Mouse (Mus musculus): ENCODE measurements at regions not wholly inside any gene's neighbourhood (a gene's known extent, or its start where the extent isn't known, plus 50 kb on each side); places are given as distances from the start of the nearest gene placed in this dataset.

- H3K27ac ChIP-seq (replicated peaks; ENCODE audit: insufficient read depth, low read depth, low read length) = no peak overlapping the region
- no peak for DNase-seq (ENCODE audit: extremely low read depth, low read depth, low spot score)
- H3K36me3 ChIP-seq (ENCODE audit: control insufficient read depth, insufficient read depth, low read length) = no peaks in the 10 kb centered on the region
- no peaks in the 10 kb centered on the region for H3K4me1 ChIP-seq (ENCODE audit: control insufficient read depth, insufficient read depth, low read length)
- no peaks in the 10 kb centered on the region for H3K79me2 ChIP-seq (ENCODE audit: control insufficient read depth, insufficient read depth, low read length)
- no peak overlapping the region for H3K4me3 ChIP-seq (ENCODE audit: insufficient read depth, low read depth, low read length)
- H3K27me3 ChIP-seq (ENCODE audit: control insufficient read depth, insufficient read depth, low read length) = no peaks in the 10 kb centered on the region
- no peak overlapping the region for H3K9ac ChIP-seq (ENCODE audit: low read depth, low read length)
- TF ChIP-seq CTCF (IDR thresholded peaks at IDR 0.05; ENCODE audit: low read depth, low read length) (no peak), POLR2A (IDR thresholded peaks at IDR 0.05; ENCODE audit: extremely low read depth, insufficient read depth, low read length) (no peak)
- 71% methylated on average over 2 of the region's 2 CpGs for WGBS
These were observed 110.6 kb upstream of the Fgf10 start for GRCm38 (mm10) chr13:118558966-118559365.

GRCm38 (mm10) chr13:118552029-118552428 lies 117.6 kb upstream of the Fgf10 start:
- Histone ChIP-seq H3K4me3 (ENCODE audit: insufficient read depth, low read depth, low read length) (no peak overlapping the region), H3K4me1 (ENCODE audit: control insufficient read depth, insufficient read depth, low read length) (no peaks in the 10 kb centered on the region), H3K79me2 (ENCODE audit: control insufficient read depth, insufficient read depth, low read length) (no peaks in the 10 kb centered on the region), H3K36me3 (ENCODE audit: control insufficient read depth, insufficient read depth, low read length) (no peaks in the 10 kb centered on the region), H3K27me3 (ENCODE audit: control insufficient read depth, insufficient read depth, low read length) (no peaks in the 10 kb centered on the region), H3K27ac (replicated peaks; ENCODE audit: insufficient read depth, low read depth, low read length) (no peak overlapping the region), H3K9ac (ENCODE audit: low read depth, low read length) (no peak overlapping the region)
- DNase-seq (ENCODE audit: extremely low read depth, low read depth, low spot score) = no peak
- WGBS = 51% methylated on average over 2 of the region's 2 CpGs
- TF ChIP-seq POLR2A (IDR thresholded peaks at IDR 0.05; ENCODE audit: extremely low read depth, insufficient read depth, low read length) (no peak), CTCF (IDR thresholded peaks at IDR 0.05; ENCODE audit: low read depth, low read length) (no peak)

GRCm38 (mm10) chr13:118538742-118539141 lies 130.8 kb upstream of the Fgf10 start:
- Histone ChIP-seq H3K79me2 (ENCODE audit: control insufficient read depth, insufficient read depth, low read length) (no peaks in the 10 kb centered on the region), H3K27me3 (ENCODE audit: control insufficient read depth, insufficient read depth, low read length) (no peaks in the 10 kb centered on the region), H3K4me3 (ENCODE audit: insufficient read depth, low read depth, low read length) (no peak overlapping the region), H3K4me1 (ENCODE audit: control insufficient read depth, insufficient read depth, low read length) (no peaks in the 10 kb centered on the region), H3K27ac (replicated peaks; ENCODE audit: insufficient read depth, low read depth, low read length) (no peak overlapping the region), H3K9ac (ENCODE audit: low read depth, low read length) (no peak overlapping the region), H3K36me3 (ENCODE audit: control insufficient read depth, insufficient read depth, low read length) (no peaks in the 10 kb centered on the region)
- TF ChIP-seq CTCF (IDR thresholded peaks at IDR 0.05; ENCODE audit: low read depth, low read length) (no peak), POLR2A (IDR thresholded peaks at IDR 0.05; ENCODE audit: extremely low read depth, insufficient read depth, low read length) (no peak)
- no peak for DNase-seq (ENCODE audit: extremely low read depth, low read depth, low spot score)
- 40% methylated on average over 2 of the region's 2 CpGs for WGBS

GRCm38 (mm10) chr13:118513961-118514360 lies 126.9 kb upstream of the Mrps30 start:
- WGBS = 81% methylated on average over 2 of the region's 2 CpGs
- no peak for TF ChIP-seq POLR2A (IDR thresholded peaks at IDR 0.05; ENCODE audit: extremely low read depth, insufficient read depth, low read length)
- no peak for TF ChIP-seq CTCF (IDR thresholded peaks at IDR 0.05; ENCODE audit: low read depth, low read length)
- Histone ChIP-seq H3K4me1 (ENCODE audit: control insufficient read depth, insufficient read depth, low read length) (no peaks in the 10 kb centered on the region), H3K27me3 (ENCODE audit: control insufficient read depth, insufficient read depth, low read length) (no peaks in the 10 kb centered on the region), H3K36me3 (ENCODE audit: control insufficient read depth, insufficient read depth, low read length) (no peaks in the 10 kb centered on the region), H3K27ac (replicated peaks; ENCODE audit: insufficient read depth, low read depth, low read length) (no peak overlapping the region), H3K79me2 (ENCODE audit: control insufficient read depth, insufficient read depth, low read length) (no peaks in the 10 kb centered on the region), H3K4me3 (ENCODE audit: insufficient read depth, low read depth, low read length) (no peak overlapping the region), H3K9ac (ENCODE audit: low read depth, low read length) (no peak overlapping the region)
- DNase-seq (ENCODE audit: extremely low read depth, low read depth, low spot score) = no peak

GRCm38 (mm10) chr13:118506136-118506535 lies 119.1 kb upstream of the Mrps30 start:
- 67% methylated on average over 4 of the region's 4 CpGs for WGBS
- TF ChIP-seq CTCF (IDR thresholded peaks at IDR 0.05; ENCODE audit: low read depth, low read length) (no peak), POLR2A (IDR thresholded peaks at IDR 0.05; ENCODE audit: extremely low read depth, insufficient read depth, low read length) (no peak)
- no peak overlapping the region for H3K4me3 ChIP-seq (ENCODE audit: insufficient read depth, low read depth, low read length)
- no peaks in the 10 kb centered on the region for H3K79me2 ChIP-seq (ENCODE audit: control insufficient read depth, insufficient read depth, low read length)
- H3K27ac ChIP-seq (replicated peaks; ENCODE audit: insufficient read depth, low read depth, low read length) = no peak overlapping the region
- H3K36me3 ChIP-seq (ENCODE audit: control insufficient read depth, insufficient read depth, low read length) = no peaks in the 10 kb centered on the region
- no peak for DNase-seq (ENCODE audit: extremely low read depth, low read depth, low spot score)
- H3K4me1 ChIP-seq (ENCODE audit: control insufficient read depth, insufficient read depth, low read length) = no peaks in the 10 kb centered on the region
- no peaks in the 10 kb centered on the region for H3K27me3 ChIP-seq (ENCODE audit: control insufficient read depth, insufficient read depth, low read length)
- no peak overlapping the region for H3K9ac ChIP-seq (ENCODE audit: low read depth, low read length)

GRCm38 (mm10) chr13:118490610-118491009 lies 103.6 kb upstream of the Mrps30 start:
- H3K79me2 ChIP-seq (ENCODE audit: control insufficient read depth, insufficient read depth, low read length) = no peaks in the 10 kb centered on the region
- WGBS = 49% methylated on average over 3 of the region's 3 CpGs

More at GRCm38 (mm10) chr13:118490610-118491009, 103.6 kb upstream of the Mrps30 start:
- H3K27ac ChIP-seq (replicated peaks; ENCODE audit: insufficient read depth, low read depth, low read length) = no peak overlapping the region
- TF ChIP-seq CTCF (IDR thresholded peaks at IDR 0.05; ENCODE audit: low read depth, low read length) (no peak), POLR2A (IDR thresholded peaks at IDR 0.05; ENCODE audit: extremely low read depth, insufficient read depth, low read length) (no peak)
- H3K27me3 ChIP-seq (ENCODE audit: control insufficient read depth, insufficient read depth, low read length) = no peaks in the 10 kb centered on the region
- H3K4me3 ChIP-seq (ENCODE audit: insufficient read depth, low read depth, low read length) = no peak overlapping the region
- no peaks in the 10 kb centered on the region for H3K36me3 ChIP-seq (ENCODE audit: control insufficient read depth, insufficient read depth, low read length)
- H3K4me1 ChIP-seq (ENCODE audit: control insufficient read depth, insufficient read depth, low read length) = no peaks in the 10 kb centered on the region
- H3K9ac ChIP-seq (ENCODE audit: low read depth, low read length) = no peak overlapping the region
- no peak for DNase-seq (ENCODE audit: extremely low read depth, low read depth, low spot score)

Data from liver, adult 2 months (tissue).